Mouse (Mus musculus): ENCODE data around the gene Gmfb. TPM values are rescaled to one million over a fixed set of nuclear protein-coding genes. Genes with fewer than 3 reads are reported as not detected.

Gene Gmfb
- 0.23 and 1.9 TPM in 2 replicates for polyA plus RNA-seq (2012; ENCODE audit: low replicate concordance)

DNA sequence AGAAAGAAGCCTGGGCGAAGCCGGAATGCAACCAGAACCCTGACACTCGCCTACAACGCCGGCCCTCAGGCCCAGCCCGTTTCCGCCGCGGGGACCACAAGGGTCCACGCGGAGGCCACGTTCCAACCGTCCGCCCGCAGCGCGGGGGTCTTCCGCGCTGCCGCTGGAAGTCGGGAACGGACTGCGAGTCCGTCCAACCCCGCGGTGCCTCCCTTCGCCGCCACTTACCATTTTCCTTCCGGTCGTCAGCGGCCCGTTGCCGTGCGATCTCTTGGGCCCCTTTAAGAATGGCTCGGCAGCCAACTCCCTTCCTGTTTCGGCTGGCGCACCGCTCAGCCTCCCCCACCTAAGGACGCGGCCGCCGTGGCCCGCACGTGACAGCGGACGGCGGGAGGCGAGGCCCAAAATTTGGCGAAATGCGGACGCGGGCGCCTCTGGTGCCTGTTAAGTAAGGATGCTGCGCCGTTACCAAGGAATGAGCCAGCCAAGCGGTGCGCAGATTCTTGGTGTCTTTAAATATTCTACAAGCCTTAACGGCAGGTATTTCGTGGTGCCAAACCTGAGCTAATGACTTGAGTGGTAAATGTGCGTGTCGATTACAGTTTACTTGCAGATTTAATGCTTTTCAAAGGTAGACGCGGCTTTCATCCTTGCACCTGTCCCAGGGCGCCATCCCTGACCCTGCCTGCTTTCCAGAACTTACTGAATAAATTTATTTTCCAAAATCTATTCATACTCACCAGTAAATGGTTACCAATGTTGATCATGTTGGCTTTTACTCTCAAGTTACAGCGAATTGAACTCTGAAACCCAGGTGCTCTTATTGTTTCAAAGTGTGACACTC is at the start of gene Gmfb:
TSS of gene Gmfb (minus strand) at position 370 of the 844 bp plus-strand sequence.

DNA sequence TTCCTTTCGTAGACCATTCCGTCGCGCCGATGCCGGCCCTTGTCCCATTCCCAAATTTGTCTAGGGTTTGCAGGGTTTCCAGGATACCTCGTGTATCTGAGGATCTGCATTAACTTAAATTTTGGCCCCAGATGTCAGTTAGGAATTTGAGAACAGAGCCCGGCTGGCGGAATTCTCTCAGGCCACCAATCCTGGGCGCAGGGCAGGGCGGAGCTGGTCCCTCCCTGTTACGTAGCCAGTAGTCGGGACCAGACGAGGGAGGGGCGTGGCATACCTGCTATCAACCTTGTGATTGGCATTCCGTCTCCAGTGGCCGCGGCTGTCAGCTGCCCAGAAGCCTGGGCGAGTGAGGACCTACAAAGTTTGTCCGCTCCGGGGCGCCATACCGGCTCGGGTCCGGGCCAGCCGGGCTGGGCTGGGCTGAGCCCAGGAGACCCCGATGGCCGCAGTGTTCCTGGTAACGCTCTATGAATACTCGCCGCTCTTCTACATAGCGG is 9.8 kb upstream of the Gmfb start, which contains the start of gene Cgrrf1:
TSS of gene Cgrrf1 (plus strand) at position 289 of the 497 bp plus-strand sequence.

DNA sequence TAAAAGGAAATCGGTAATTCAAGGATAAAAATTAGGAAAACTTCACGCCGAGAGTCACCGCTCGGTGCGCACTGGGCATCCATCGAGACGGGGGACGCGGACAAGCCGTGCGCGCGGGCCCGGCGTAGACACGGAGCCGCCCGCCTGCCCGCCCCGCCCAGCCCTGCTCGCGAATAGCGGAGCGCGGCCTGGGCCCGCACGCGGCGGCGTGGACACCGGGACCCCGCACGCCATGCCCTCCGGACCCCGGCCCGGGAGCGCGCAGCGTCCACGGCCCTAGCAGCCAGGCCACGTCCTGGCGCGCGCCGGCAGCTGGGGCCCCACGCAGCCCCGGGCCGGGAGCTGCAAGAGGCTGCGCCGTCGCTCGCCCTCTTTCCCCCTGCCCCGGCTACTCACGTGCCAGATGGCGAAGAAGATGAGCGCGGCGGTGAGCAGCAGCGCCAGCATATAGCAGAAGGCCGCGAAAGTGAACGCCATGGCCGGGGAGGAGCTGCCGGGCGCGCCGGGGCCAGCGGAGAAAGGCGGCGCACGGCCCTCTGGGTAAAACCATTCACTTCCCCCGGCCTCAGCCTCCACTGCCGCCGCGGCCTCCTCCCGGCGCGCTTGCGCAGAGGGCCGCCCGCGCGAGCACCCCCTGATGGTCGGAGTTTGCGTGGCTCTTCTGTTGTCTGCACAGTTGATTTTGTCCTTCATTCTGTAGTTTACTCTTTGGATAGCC is 34.1 kb downstream of the Gmfb start, which contains the start of gene Cnih1:
TSS of gene Cnih1 (minus strand) at position 625 of the 718 bp plus-strand sequence.

DNA sequence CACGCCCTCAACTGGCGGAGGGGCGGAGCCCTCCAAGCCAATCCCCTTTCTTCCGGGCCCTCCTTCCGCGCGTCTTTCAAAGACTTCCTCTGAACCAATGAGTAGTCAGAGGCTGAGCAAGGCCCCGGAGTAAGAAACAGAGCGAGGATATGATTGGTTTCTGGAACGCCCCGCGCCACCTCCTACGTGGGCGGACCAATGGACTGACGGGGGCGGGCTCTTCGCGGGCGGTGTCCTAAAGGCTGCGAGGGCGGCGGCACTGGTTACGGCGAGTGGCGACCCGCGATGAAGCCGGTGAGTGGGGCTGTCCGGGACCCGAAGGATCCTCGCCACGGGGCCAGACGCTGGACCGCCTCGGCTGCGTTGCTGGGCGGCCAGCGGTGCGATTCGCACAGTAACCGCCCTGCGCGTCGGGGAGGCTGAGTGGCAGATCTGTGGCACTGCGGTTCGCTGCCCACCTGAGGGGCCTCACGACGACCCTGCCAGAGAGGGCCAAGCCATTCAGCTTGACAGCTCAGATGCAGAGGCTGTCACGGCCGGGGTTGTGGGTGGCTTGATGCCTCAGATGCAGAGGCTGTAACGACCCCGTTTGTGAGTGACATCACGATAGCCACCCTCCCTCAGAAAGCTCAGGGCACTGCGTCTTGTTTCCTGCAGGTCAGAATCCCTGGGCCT is 61.5 kb downstream of the Gmfb start, which contains the start of gene Cdkn3:
TSS of gene Cdkn3 (plus strand) at position 187 of the 675 bp plus-strand sequence.

Other genes with a start within 250 kb of the Gmfb start
- 0.96 and 6.8 TPM in 2 replicates for gene Cdkn3, start 61.7 kb downstream of the Gmfb start, polyA plus RNA-seq (2012; ENCODE audit: low replicate concordance)
- gene Cnih1, start 33.8 kb downstream of the Gmfb start, polyA plus RNA-seq (2012; ENCODE audit: low replicate concordance), result 18.5 and 127 TPM in 2 replicates
- gene Cgrrf1, start 9.9 kb upstream of the Gmfb start, polyA plus RNA-seq (2012; ENCODE audit: low replicate concordance), result 7.5 and 20.8 TPM in 2 replicates
- gene Samd4, start 60.6 kb upstream of the Gmfb start, polyA plus RNA-seq (2012; ENCODE audit: low replicate concordance), result 1.1 and 8.5 TPM in 2 replicates